Mouse (Mus musculus): ENCODE data around the gene Nt5c2.

Gene Nt5c2

DNA sequence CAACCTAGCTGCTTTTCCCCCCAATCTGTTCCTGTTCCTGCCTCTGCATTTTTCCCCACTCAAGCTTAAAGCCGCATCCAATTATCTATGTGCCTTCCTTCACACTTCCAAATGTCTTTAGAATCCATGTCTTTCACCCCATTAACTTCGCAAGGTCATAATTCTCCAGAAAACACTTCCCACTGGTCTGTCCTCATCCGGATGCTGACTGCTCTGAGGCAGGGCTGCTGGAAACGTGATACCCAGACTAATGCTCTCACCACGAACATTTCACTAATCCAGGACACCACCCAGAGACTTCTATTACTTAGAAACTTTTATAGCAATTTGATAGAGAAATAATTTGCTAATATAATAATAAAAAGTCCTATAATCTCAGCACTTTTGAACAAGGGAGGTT lies 84.9 kb downstream of the Nt5c2 start:
- no peak for DNase-seq (ENCODE audit: extremely low spot score, low spot score)

DNA sequence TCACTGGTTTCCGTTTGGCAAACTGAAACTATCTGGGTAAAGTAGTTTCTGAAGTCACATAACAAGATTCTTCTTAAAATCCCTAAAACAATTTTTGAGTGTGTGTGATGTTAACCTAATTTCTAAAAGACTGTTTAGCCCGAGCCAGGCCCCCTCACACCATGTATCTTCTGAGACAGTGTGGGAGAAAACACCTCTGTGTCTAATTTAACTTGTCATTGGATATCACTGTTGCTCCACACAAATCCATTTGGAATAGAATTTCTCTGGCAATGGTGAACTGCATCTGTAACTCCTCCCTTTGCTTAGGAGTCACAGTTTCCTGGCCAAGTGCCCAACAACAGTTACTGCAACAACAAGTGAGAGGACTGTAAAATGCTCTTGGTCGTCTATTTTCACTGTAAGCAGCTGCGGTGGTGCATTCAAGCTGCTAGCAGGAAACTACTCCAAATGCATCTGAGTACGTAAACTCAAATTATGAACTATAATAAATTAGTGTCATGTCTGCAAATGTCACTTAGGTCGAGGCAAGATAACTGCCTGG lies 85.8 kb downstream of the Nt5c2 start:
- no peak for DNase-seq (ENCODE audit: extremely low spot score, low spot score)

DNA sequence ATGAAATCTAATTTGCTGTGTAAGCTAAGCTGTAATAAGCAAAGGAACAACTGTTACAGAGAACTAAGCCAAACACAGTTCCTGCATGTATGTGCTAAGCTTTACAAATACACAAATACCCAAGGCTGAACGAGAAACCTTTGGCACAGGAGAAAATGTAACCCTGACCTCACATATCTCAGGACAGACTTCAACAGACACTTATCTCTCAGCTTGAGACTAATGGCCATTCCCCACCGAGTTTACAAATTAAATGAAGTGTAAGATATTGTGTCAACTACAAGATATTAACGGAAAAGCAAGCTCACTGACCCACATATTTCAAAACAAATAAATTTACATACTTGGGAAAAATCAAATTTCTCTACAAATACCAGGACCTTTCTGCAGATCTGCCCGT lies 86.8 kb downstream of the Nt5c2 start:
- DNase-seq (ENCODE audit: extremely low spot score, low spot score): no peak

DNA sequence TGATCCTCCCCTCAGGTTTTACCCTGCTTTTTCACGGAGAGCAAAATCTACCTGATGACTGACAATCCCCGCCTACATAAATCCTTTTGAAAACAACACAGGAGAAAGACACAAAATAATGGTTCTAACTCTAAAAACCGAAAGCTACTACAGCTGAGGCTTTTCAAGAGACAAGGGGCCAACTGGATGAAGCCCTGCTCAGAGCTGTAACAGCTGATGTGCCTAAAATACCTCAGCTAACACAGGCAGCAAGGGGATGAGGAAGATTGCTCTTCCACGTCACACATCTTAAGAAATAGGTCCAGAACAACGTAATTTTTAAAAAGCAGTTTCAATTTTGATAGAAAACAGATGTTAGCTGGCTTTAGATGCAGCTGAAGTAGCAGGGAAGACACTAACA lies 88.0 kb downstream of the Nt5c2 start:
- DNase-seq (ENCODE audit: extremely low spot score, low spot score): no peak

DNA sequence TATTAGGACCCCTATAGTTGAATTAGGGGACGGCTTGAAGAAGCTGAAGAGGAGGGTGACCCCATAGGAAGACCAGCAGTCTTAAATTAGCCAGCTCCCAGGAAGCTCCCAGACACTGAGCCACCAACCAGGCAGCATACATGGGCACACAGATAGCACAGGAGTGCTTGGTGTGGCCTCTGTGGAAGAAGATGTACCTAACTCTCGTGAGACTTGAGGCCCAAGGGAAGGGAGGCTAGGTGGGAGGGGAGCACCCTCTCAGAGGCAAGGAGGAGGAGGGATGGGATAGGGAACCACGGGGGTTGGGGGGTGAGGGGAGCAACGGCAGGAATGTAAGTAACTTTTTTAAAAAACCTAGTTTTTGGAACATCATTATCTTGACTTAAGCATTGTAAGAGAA lies 88.6 kb downstream of the Nt5c2 start:
- no peak for DNase-seq (ENCODE audit: extremely low spot score, low spot score)

DNA sequence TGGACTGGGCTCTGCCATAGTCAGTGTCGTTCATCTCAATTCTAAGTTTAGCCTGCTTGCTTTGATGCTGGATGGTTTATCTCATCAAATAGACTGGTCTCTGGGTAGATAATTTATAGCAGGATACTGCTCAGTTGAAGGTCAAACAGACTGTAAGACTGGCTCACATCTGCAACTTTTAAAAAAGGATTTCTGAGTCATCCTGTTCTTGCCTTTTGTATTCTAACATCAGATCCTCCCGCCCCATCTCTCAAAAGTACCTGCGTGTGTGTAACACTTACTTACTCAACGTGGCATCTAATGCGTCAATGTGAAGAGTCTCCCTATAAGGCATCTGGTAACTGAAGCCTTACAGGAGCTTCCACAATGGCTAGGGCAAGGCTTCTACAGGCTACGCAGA lies 94.4 kb downstream of the Nt5c2 start:
- no peak for DNase-seq (ENCODE audit: extremely low spot score, low spot score)

DNA sequence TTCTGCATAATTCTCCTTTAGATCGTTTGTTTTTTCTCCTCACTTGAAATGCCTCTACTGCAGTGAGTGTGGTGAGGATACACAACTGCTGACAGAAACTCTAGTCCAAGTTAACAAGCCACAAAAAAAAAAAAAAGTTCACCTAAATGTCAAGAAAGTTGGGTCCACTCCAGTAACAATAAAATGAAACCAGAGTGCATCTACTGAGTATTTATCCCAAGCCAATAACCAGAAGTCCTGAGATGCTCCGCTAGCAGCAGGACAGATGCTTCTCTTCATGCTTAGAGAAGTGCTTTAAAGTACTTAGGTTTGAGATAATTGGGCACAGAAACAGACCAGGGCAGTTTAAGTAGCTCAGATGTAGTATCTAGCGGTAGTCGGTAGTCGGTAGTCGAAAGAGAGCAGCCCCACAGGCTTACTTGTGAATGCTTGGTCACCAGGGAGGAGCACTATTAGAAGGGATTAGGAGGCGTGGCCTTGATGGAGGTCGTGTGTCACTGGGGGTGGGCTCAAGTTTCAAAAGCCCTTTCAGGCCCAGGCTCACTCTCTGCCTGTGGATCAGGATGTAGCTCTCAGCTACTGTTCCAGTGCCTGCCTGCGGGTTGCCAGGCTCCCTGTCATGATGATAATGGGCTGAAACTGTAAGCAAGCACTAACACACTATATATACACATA lies 99.4 kb downstream of the Nt5c2 start:
- no peak for DNase-seq (ENCODE audit: extremely low spot score, low spot score)

DNA sequence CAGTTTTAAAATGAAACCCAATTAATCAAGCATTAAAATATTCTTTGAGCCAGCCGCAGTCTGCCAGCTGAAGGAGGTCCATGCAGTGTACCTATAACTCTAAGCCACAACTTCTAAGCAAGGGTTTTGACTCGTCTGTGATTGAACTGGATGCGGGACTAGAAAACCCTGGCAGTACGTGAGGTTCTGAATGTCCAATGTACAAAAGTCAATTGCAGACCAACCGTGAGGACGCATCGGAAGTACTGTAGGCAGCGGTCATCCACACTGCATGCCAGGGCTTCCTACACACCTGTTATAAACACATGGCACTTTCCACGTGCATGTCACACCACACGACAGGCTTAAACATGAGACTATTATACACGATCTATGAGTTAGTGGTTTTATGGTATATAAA lies 101.3 kb downstream of the Nt5c2 start:
- DNase-seq (ENCODE audit: extremely low spot score, low spot score): no peak

DNA sequence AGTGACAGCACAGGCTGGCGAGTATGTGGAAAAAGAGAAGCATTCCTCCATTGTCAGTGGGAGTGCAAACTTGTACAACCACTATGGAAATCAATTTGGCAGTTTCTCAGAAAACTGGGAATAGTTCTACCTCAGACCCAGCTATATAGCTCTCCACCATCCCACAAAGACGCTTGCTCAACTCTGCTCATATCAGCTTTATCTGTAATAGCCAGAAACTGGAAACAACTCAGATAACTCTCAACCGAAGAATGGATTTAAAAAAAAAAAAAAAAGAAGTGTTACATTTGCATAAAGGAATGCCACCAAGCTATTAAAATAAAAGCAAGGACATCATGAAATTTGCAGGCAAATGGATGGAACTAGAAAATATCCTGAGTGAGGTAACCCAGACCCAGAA lies 103.5 kb downstream of the Nt5c2 start:
- no peak for DNase-seq (ENCODE audit: extremely low spot score, low spot score)

DNA sequence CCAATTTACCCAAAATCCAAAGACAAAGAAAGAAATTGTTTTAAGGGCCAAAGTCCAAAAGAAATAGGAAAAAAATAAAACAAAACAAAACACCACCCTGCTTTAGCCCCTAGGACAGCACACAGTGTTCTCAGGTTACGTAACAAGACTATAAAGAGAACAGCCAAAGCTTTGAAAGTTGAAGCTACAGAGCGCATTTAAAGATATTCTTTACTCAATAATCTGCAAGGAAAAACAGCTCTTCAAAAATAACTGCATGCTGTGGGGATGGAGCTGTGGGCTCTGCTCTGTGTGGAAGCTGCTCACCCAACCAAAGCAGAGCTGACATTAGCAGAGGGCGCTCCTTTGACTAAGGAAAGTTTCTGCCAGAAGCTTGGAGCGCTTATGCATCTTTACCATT lies 106.0 kb downstream of the Nt5c2 start:
- no peak for DNase-seq (ENCODE audit: extremely low spot score, low spot score)

DNA sequence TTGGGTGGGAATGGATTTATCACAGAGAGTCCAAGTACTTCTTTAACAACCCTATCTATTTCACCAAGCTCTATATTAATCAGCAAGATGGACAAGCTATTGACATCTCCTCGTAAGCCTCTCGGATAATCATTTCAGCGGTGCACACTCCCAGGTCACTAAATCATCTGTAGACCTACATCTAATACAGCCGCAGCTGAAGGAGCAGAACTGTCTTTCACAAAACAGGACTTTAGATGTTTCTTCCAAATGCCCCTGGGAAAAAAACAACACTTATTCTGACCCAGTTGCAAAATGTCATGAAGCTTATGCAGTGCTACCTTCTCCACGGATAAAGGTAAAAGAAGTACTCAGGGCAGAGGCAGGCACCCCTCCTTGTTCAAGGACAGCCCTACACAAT lies 106.7 kb downstream of the Nt5c2 start:
- no peak for DNase-seq (ENCODE audit: extremely low spot score, low spot score)

DNA sequence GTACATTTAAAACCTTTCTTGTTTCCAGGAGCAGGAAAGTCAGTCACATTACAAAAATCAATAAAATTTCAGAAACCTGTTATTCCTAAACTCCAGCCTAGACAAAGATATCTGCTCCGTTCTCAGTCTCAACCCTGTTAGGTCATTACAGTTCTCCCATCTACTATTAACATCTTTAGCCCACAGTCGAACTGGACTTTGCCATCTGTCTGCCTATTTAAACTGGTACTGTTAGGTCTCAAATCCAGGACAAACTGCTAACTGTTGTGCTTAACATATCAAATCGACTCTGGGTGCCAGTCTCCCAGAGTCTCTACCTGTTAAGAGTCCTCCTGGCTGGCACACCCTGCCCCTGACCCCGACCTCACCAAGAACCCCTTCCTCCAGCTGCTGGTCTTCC lies 109.0 kb downstream of the Nt5c2 start:
- DNase-seq (ENCODE audit: extremely low spot score, low spot score): no peak

DNA sequence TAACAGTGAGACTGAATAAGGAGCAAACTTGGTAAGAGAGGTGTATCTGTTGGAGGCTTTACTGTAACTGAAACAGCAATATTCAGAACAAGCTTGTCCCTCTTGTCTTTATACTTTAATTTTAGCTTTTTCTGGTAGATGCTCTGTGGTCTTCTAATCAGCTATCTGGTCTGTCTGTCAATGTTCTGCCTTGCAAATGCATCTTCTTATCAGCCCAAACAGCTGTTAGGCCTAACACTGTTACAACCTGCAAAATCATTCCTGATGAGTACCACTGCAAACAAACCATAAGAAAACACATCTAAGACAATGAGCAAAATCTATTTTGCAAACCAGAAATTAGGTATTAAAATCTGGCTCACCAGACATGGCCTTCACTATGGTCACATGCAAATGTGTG lies 109.6 kb downstream of the Nt5c2 start:
- DNase-seq (ENCODE audit: extremely low spot score, low spot score): no peak

DNA sequence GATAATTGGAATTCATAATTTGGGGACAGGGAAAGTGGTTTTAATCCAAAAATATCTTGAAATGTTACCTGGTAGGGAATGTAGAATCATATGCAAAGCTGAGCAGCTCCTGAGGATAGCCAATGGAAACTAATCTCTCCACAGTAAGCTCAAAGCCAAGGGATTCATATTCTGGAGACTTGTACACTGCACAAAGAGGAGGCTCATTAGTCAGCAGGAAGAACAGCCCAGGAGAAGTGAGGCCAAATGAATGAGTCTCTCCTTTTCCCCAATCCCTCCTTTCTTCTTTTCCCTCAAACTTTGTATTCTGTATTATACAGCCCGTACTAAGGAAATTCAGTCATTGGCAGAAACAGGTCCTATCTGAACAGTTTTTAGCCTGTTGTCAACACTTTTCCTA lies 110.0 kb downstream of the Nt5c2 start:
- DNase-seq (ENCODE audit: extremely low spot score, low spot score): no peak

DNA sequence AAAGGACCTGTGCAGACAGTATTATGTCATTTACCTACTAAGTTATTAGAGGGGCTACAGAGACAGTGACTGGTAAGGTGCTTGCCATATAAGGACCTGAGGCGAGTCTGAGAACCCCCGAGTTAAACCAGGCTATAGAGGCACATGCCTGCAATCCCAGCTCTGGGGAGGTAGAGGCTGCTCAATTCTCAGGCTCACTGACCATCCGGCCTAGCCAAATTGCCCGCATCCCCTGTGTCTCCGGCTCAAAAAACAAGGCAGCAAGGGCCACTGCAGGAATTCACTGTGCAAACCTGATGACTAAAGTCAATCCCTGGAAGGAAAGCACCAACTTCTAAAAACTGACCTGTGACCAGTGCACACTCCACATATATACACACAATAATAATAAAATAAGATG lies 111.6 kb downstream of the Nt5c2 start:
- no peak for DNase-seq (ENCODE audit: extremely low spot score, low spot score)

DNA sequence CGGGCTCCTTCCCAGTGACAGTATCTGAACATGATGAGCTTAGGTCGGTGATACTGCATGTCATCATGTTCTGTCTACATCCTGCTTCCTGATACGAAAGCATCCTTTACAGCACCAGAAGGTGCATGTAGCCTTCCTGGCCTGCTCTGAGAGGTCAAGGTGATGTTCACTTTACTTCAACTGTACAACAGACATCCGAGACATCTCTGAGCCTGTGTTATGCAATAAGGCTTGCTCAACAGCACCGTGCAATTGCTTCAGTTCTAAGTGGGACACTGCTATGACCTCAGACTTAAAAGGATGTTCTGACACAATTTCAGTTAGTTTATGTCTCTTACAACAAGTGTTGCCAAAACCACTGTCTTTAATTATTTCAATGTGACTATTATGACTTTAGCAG lies 113.6 kb downstream of the Nt5c2 start:
- DNase-seq (ENCODE audit: extremely low spot score, low spot score): no peak

DNA sequence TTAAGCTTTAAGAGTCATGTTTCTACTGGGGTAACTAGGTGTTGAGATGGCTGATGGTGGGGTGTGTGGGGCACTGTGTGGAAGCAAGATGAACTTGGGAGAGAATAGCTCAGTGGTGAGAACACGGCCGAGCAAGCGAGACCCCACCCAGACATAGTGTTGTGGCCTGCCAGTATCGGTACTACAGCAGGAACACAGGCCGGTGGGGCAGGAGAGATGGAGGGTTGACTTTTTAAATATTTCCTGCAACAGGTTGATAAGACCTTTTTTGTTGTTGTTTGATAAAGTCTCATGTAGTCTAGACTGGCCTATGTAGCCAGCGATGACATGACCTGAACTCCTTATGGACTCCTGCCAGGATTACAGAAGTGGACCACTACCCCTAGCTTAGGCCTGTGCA lies 114.2 kb downstream of the Nt5c2 start:
- DNase-seq (ENCODE audit: extremely low spot score, low spot score): no peak

DNA sequence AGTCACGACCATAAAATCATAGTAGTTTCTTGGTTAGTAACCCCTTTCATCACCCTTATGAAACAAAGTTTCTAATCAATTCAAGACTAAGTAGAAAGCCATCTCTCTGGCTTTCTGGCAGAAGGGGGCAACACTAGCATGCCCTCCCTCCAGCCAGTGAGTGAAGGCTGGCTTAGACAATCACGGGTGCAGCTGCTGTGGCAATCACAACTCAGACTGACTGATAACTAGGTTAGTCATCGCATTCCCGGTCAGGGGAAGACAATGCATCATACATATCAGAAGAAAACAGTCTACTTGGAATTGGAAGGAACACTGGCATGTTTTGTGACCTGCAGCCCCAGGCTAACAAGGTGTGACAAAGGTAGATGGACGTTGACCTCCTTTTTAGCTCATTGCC lies 115.1 kb downstream of the Nt5c2 start:
- DNase-seq (ENCODE audit: extremely low spot score, low spot score): no peak

DNA sequence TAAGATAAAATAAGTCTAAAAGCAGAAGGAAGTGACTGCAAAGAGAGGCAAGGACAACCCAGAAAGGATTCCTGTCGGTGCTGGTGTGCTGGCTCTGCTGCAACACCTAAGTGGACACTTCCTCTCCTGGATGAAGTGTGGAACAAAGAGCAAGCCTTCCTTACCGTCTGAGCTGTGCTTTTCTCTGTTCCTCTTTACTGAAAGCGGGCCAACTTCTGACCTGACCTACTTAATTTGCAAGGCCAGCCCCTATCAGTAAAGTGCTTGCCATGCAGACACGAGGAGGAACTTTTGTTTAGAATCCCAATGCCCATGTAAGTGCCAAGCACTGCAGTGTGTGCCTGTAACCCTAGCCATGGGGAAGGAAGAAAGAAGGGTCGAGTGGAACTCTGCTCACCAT lies 115.6 kb downstream of the Nt5c2 start:
- DNase-seq (ENCODE audit: extremely low spot score, low spot score): no peak

DNA sequence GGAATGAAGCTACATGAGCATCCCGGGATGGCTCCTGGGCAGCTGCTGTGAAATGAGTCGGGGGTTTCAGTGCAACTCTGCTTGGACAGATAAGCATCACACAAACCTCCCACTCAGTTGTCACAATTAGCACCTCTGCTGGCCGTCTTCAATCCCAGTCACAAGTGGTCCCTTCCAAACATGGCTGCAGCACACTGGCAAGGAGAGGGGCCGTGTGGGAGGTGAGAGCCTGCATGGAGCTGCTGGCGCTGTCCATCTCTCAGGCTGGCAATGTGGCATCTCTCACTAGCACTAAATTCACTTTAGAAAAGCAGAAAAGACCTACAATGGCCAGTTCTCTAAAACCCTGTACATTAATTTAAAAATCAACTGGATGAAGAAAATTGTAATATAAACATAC lies 116.7 kb downstream of the Nt5c2 start:
- no peak for DNase-seq (ENCODE audit: extremely low spot score, low spot score)

DNA sequence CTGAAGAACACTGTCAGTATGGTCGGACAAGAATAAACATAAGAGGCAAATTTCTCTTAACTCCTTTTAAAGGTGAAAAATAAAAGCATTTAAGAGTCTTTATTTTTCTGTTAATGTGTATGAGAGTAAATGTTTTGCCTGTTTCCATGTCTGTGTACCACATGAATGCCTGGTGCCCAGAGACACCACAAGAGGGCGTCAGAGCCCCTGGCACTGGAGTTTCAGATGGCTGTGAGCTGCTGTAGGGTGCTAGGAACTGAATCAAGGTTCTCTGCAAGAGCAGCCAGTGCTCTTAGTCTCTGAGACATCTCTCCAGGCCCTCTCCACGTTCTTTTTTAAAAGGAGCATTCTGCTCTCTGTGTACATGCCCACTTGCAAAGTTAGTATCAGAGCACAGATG lies 117.8 kb downstream of the Nt5c2 start:
- DNase-seq (ENCODE audit: extremely low spot score, low spot score): no peak

DNA sequence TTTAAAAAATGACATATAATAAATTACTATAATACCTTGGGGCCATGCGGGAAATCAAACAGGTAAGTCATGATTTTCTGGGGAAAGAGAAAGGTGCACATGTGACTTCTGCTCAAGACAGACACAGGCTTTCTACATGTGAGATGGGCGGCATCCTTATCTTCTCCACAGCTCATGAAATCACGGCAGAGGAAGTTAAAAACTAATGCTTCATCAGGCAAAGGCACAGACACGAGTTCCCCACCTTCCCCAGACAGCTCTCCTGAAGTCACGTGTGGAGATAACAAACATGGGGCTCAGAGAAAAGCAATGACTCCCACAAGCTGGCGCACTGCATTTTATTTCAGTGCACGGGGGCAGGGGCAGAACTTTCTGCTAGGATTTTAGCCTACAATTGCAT lies 121.5 kb downstream of the Nt5c2 start:
- DNase-seq (ENCODE audit: extremely low spot score, low spot score): no peak

DNA sequence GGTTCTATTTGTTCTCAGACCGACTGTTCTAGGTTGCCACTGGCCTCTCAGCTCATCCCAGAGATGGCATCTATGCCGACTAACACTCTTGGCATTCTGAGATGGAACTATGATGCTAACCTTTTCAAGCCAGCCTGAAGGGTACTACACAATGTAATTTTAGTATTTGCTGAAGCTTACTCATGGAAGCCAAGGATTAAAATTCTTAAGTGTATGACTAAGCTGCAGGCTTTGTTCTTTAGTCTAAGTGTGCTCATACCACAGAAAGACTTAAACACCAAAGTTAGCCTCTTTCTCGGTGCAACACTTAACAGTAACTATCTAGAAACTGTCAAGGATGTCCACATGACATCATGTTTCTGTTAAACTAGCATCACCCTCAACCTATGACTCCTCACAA lies 122.1 kb downstream of the Nt5c2 start:
- DNase-seq (ENCODE audit: extremely low spot score, low spot score): no peak

DNA sequence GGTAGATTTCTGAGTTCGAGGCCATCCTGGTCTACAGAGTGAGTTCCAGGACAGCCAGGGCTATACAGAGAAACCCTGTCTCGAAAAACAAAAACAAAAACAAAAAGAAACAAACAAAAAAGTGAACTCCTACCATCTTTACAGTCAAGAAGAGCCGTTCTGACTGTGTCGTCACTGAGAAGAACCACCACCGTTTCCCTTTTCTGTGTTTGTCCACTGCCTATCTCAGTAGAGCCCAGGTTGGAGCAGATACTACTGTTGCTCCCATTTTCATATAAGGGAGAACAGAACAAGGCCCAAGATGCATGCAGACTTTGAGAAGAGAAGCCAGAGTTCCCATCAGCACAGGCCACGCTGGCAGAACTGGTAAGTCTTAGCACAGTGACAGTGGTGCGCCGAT lies 124.3 kb downstream of the Nt5c2 start:
- no peak for DNase-seq (ENCODE audit: extremely low spot score, low spot score)

Measured in neural tube, embryonic 10.5 days (tissue).